Mouse (Mus musculus) urinary bladder, postnatal 36 days (tissue): Measurements from ENCODE around the gene Slc35a3.
A peak's percentile ranks its signal among the peaks of the same experiment; 100 is the strongest.
"Not testable (repeated sequence)": the region's sequence is repeated elsewhere in the genome, so short reads cannot be mapped to it uniquely, and the experiment has no call there.

Experiments
- DNase-seq, 2 experiments: peaks; one replicate each; pipeline ENCODE4 v3.0.0; 2022; ENCODE audit warnings: low spot score in 2 of 2, mixed read lengths in 1 of 2

The Slc35a3 gene

DNA sequence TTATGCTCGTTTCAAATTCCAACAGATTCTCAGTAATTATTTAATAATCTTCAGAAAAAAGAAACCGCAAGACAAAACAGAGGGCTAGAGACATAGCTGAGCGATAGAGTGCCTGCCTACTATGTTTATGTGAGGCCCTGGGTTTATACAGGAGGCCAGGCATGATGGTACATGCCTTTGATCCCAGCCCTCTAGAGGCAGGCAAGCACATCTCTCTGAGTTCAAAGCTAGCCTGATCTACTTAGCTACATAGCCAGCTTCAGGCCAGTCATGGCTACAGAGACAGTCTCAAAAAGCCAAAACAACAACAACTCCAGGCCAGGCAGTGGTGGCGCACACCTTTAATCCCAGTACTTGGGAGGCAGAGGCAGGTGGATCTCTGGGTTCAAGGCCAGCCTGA lies 11.0 kb downstream of the Slc35a3 start:
- no peak for DNase-seq

DNA sequence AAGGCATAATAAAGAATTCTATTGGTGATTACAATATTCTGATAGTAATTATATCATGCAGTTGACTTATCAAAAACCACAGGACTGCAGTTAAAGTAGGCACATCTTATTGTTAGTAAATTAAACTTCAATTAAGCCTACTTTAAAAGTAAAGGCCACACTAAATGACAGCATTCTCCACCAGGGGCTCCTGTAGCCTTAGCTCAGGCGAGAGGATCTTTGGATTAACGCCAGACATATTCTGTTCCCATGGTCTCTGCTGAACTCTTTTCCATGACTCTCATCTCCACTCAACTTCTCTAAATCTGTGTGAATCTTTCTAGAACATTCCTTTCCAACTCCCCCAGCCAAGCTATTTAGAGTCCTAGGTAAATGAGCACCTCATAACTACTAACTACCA lies 13.8 kb downstream of the Slc35a3 start:
- DNase-seq: no peak

DNA sequence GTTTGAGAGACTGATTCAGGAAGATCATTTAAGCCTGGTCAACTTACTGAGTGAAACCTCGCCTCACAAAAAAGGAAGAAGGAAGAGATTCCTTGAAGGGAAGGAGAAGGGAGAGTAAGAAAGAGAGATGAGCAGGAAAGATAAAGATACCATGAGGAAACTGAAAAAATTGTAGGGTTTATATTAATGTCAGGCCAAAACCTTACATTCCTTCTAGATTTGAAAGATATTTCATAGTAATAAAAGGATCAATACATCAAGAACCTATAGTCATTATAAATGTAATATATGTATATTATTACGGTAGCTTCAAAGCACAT lies 17.0 kb downstream of the Slc35a3 start:
- DNase-seq: no peak

DNA sequence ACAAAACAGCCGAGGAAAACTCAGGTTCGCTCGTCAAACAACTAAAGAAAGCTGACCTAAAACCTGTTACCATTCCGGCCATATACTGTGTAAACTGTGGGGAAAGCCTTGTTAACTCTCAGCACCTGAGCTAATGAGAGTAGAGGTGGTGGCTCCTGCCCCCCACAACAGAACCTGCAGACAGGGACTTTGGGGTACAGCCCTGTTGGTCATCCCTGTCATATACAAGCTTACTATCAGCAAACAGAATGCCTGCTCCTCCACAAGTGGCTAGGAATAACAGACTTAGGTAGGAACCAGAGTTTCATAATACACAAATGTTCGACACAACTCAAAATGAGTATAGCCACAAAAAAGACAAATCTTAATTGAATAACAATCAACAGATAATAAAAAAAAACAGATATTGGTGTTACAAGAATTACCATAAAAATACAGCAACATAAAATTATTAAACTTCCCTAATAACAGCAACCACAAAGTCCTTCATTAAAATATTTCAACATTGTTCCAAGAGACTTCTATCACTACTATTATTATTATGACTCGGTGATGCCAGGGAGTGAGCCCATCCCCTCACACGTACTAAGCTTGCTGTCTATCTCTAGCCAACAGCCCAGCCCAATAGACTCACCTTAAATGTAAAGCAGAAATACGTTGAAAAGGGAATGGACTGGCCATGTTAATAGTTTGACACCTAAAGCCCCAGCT lies 17.5 kb downstream of the Slc35a3 start:
- no peak for DNase-seq

DNA sequence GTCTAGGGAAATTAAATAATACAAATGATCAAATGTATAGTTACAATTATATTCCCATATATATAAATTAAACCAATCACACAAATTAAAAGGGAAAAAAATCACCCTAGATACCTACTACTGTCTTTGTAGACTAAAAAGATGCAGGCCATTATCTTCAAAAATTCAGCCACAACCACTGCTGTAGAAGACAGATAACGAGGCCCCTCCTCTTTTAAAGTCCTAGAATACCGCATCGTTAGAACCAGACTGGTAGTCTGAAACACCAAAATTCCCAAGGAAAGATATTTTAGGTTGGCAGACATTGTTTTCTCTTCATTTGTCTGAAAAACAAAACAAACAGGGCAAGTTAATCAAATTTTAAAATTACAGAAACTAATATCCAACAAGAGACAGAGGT lies 18.3 kb downstream of the Slc35a3 start:
- no peak for DNase-seq

DNA sequence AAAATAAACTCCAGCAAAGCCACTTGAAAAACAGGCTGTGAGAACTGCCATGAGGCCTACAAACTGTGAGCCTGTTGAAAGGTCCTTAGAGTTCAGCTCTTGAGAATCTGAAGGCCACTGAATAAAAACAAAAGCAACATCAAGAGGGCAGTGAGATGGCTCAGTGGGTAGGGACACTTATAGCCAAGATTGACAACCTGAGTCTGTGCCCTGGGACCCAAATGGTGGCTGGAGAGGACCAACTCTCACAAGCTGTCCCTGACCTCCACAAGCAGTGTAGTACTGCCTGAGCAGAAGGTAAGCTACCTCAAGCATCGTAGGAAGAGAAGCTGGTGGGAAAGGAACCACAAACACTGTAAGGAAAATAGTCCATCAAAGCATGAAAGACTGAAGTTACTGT lies 31.5 kb downstream of the Slc35a3 start, which contains the start of gene Gm43191:
Gene Gm43191, minus strand, starts transcription at position 101 of the 400 bp plus-strand sequence.
- no peak for DNase-seq

DNA sequence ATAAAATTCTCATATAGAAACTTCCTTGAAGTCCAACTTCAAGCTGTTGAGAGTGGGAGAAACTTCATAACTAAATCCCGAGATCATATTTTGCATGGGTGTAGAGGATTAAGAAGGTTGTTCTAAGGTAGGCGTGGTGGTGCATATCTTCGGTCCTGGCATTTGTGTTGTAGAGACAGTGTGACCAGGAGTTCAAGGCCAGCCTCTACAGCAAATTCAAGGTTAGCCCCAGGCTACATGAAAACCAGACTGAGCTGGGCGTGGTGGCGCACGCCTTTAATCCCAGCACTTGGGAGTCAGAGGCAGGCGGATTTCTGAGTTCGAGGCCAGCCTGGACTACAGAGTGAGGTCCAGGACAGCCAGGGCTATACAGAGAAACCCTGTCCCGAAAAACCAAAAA lies 48.4 kb downstream of the Slc35a3 start:
- not testable (repeated sequence) for DNase-seq

DNA sequence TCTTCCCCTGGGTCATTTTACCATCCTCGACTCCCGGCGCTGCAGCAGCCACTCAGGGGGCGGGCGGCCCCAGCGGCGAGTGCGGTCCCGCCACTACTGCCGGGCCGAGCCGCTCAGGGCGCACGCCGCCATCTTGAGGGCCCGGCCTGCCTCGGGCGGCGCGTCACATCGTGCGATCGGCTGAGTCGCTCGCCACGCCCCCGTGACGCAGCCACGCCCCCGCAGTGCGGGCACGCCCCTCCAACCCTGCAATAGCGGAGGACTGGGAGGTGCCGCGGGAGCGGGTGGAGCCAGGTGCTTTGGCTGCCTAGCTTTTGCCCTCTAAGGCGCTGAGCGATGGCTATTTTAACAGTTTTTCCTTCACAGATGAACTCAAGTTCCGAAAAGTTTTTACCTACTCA lies 50.2 kb downstream of the Slc35a3 start, which contains the start of gene Mfsd14a:
Gene Mfsd14a, minus strand, starts transcription at position 215 of the 401 bp plus-strand sequence.
- DNase-seq: peak; percentile 99 to 100

DNA sequence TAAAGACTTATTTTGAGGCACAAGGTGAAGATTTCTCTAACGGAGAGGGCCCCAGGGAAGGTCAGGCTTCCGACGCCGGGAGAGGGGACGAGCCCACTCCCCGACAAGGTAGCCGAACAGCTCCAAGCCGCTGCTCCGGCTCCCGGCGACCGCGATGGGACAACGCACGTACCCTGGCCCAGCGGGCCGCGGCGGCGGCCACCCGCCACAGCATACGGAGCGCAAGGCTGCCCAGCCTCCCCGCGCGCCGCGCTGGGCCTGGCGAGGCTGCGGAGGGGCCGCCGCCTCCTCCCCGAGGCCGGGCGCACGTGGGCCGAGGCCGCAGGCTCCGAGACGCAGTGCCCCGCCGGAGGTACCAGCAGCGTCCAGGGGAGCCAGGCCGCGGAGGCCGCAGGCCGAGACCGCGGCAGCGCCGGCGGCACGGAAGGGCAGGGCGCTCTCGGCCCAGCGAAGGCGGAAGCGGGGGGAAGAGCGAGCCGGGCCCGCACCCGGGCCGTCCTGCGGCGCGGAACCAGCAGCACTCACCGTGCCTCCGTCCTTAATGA lies 50.7 kb downstream of the Slc35a3 start:
- DNase-seq: peak in 1 of 2 experiments; percentile 26

DNA sequence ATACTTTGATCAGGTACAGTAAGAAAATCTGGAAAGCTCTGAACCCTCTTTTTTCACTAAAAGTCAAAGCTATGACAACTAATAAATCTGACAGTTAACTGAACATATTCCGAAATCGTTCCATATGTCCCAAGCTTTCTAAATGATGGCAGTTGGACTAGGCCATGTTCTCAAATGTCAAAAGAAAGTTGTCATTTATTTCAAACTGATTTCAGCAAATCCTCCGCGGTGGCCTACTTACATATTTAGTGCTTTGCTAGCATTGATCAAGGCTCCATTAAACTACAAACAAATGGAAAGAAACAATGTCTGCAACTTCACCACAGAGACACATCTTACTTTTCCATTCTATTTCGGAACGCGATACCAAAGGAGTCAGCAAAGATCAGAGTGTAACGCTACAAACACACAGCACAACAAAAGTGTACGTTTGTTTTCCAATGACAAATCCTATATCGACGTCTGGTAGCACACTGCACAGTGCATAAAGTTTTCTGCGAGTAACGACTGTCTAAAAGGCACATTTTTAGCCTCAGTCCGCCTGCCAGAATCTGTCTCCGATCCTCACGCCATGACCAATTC lies 51.3 kb downstream of the Slc35a3 start:
- peak in 1 of 2 experiments; percentile 18 for DNase-seq

DNA sequence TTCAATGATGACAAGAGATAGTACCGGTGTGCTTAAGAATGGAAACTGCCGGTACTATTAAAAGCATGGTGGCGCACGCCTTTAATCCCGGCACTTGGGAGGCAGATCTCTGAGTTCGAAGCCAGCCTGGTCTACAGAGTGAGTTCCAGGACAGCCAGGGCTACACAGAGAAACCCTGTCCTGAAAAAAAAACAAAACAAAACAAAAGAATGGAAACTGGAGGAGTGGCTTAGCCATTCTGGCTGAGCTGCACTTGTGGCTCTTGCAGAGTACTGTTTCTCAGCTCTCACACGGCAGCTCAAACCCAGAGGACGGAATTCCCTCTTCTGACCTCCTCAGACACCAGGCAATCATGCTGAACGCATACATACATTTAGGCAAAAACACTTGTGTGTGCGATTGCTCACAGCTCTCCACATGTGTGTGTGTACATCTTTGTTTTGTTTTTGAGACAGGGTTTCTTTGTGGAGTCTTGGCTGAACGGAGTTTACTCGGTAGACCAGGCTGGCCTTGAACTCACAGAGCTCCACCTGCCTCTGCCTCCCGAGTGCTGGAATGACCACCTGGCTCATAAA lies 52.7 kb downstream of the Slc35a3 start:
- no peak for DNase-seq

DNA sequence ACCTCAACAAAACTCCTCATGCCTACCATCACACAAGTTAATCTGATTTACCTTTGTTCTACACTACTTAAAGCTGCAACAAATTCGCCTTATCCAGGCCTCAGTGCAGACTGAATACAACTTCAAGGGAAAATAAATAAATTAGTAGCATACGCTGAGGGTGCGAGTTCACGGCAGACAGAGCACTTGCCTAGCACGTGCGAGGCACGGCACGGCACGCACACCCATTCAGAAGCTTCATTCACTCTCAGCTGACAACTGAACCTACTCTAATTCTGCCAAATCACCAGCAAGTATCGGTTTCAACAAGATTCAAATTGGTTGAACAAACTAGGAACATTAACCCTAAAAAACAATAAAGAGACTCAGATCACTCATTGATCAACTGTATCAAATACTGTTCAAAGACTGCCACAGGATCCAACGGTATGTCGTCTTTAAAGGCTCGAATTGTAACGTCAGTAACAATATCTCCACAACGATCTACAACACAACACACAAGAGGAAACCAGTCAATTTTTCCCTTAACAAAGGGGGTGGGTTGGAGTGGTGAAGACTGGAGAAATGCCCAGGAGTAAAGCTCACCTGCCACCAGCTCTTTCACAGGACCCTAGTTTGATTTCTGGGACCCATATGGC lies 53.6 kb downstream of the Slc35a3 start:
- no peak for DNase-seq

DNA sequence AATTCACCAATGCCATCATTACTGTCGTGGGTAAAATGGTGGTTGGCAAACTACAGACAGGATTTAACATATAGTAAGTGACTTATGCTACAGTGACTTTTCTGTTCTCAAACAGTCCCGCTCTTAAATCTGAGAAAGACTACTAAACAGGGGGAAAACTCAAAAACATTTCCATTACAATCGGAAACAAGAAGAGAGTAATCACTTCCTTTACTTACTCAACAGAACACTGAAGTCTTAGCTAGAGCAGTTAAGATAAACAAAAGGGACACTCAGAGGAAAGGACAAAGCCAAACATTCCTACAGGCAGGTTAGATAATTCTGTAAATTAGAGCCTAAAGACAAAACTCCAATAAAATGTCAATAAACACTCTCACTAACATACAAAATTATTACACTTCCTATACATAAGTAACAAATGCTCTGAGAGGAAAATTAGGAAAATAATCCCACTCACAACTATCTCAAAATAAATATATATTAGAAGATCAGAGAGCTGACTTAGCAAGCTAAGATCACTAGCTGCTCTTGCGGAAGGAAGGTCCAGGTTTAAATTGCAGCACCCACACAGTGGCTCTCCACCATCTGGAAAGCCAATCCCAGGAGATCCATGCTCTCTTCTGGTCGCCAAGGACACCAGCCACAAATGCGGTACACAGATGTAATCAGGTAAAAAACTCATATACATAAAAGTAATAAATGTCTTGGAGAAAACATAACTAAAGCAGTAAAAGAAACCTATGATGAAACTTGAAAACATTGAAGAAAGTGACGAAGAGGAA lies 56.3 kb downstream of the Slc35a3 start:
- DNase-seq: no peak

DNA sequence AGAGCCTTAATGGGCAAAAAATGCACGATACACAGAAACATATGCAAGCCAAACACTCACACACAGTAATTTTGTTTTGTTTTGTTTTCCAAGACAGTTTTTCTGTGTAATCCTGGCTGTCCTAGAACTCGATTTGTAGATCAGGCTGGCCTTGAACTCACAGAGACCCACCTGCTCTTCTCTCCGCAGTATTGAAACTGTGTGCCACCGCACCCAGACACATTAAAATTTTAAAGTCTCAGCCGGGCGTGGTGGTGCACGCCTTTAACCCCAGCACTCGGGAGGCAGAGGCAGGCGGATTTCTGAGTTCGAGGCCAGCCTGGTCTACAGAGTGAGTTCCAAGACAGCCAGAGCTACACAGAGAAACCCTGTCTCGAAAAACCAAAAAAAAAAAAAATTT lies 58.6 kb downstream of the Slc35a3 start:
- DNase-seq: not testable (repeated sequence)

DNA sequence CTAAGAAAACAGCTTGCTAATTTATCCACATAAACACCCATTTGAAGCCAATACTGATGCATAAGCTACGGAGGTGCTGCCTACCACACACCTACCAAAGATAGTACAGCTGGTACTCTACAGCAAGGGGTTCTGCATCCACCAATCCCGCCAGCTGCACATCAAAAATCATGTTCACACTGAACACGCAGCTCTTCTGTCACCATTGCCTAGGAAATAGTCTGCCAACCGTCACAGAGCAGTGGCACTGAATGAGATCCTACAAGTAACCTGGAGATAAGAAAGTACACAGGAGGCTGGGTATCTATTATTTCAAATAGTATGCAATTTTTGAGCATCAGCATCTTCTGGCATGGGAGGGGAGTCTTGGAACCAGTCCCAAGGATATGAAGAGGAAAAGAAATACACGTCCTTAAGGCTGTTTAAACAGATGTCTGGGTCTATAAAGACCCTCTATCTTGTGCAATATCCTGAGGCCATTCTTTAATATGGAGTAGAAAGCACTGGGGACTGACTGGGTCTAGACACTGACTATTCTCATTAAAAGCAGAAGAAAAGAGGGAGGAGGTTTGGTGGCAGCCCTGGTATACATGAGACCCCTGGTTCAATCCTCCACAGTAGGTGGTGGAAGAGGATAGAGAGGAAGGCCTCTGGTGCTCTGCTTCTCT lies 59.2 kb downstream of the Slc35a3 start:
- no peak for DNase-seq

DNA sequence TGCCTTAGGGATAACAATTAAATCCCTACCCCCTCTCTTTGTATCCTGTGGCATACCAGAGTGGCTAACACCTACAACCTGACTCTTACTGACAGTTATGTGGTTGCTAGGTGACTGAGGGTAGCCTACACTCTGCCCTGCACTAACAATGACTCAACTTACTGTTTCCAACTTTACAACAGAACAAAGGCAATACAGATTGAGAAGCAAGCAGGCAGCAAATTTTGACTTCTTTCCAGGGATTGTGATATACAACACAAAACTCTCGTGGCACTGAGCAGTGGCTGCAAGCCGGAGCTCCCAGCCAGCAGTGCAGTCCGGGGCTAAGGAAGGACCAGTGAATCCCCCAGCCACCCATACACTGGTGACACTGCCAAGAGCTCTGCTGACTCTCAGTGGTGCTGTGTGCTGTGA lies 60.6 kb downstream of the Slc35a3 start:
- DNase-seq: no peak

DNA sequence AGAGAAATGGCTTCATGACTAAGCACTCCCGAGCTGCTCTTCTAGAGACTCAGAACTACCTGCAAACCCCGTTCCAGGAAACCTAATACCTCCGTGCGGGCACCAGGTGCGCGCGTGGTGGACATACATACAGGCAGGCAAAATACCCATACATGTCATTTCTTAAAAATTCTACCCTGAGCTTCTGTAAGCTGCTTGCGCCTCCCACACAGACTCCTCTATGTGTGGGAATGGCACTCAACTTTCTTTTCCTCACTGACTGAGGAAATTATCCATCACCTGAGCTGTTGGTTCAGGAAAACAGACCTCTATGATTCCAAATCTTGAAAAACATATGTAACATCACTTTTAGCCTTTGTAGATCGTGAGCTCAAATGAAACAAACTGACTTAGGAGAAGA lies 61.9 kb downstream of the Slc35a3 start:
- DNase-seq: no peak

DNA sequence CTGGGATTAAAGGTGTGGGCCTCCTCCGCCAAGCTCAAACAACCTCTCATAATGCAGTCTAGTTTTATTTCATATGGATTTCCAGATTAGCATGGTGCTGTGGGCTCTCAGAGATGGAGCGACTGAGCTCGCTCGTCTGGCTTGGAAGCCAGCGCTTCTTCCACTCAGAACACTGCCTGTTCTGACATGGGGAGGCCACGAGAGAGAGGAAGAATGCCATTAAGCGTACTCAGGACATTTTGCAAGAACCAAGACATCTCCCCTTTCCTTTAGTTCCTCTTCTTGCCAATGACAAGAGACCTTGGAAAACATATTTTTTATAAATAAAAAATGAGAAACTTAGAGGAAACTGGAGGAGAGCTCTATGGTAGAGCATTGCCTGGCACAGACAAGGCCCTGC lies 63.8 kb downstream of the Slc35a3 start:
- no peak for DNase-seq

DNA sequence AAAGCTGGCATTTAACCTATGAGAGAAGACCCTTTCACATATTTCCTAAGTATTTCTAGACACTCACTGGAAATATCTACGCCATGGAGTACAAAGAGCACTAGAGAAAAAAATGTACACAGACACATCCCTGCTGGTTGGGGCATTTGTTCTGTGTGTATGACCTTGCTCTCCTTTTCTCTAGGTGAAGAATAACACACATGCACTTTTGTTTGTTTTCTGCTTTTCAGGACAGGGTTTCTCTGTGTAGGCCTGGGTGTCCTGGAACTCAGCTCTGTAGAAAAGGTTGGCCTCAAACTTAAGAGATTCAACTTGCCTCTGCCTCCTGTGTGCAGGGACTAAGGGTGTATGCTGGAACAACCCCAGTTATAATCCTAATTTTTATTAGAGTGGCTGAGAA lies 66.2 kb downstream of the Slc35a3 start:
- DNase-seq: no peak

DNA sequence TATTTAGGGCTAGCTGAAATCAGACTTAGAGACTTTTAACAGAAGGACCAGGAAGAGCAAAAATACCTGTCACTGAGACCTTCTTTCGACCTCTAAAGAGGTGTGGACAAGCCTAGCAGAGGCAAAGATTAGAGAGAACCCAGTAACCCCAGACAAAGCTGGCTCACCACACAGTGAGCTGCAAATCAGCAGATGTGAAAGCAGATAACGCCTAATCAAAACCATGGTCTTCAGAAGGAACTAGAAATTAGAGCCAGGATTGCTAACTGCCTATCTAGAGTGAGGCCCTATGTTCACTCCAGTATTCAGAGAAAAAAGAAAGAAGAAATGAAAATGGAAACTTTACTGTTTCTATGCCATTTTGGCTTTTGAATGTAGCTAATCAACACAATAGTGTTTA lies 70.3 kb downstream of the Slc35a3 start:
- no peak for DNase-seq

DNA sequence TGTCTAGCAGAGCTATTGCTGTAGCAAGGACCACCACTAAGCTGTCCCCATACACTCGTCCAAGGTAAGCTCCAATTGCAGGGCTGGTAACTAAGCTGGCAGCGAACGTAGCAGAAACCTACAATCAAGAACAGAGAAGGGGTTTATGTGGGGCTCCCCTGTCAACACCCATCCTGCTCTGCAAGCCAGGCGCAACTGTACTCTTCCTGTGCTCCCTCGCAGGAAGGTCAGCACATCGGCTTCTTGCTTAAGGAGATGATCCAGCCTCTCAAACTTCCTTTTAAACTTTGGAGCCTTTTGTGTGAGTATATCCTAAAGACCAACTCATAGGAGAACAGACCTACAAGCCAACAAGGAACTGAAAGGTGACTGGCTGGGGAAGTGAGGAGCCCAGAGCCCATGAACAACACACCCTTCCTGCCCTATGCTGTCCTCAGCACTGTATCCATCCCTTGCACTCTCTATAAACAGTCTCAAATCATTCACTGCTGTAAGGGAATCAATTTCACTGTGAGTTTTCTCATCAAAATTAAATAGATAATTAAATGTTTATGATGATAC lies 70.7 kb downstream of the Slc35a3 start:
- no peak for DNase-seq
